Mouse (Mus musculus): ENCODE results near the gene Adam22. TPM values are rescaled to one million over a fixed set of nuclear protein-coding genes. Genes with fewer than 3 reads are reported as not detected.
A peak's percentile ranks its signal among the peaks of the same experiment; 100 is the strongest.
"Not testable (repeated sequence)": the region's sequence is repeated elsewhere in the genome, so short reads cannot be mapped to it uniquely, and the experiment has no call there.

The Adam22 gene
- polyA plus RNA-seq, 1 experiment from 2014 or later, result 7.7 TPM

DNA sequence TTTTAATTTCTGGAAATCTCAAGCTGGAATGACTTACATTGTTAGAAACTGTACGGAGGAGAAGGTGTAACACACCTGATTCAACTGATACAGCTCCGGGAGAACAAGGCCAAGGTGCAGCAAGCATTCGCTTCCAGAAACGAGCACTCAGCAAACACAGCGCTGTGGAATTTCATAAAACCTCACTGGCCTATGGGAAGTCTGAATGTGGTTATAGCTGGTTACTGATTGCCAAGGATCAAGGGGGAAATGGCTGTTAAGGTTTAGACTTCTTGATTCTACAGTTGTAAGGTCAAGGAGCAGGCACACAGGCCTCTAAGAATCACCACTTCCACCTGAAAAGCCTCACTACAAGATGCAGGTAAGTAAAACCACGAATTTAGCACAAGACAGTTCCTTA is 322.1 kb downstream of the Adam22 start, which contains the start of gene Sri:
Gene Sri, plus strand, starts transcription at position 224 of the 400 bp plus-strand sequence.
- ATAC-seq (replicated peaks; ENCODE audit: low FRiP score, low read depth) (peak; percentile 86), DNase-seq (ENCODE audit: low spot score) (peak; percentile 39)
- H3K4me2 ChIP-seq (ENCODE audit: low read length), result no peak within 1 kb of the TSS

DNA sequence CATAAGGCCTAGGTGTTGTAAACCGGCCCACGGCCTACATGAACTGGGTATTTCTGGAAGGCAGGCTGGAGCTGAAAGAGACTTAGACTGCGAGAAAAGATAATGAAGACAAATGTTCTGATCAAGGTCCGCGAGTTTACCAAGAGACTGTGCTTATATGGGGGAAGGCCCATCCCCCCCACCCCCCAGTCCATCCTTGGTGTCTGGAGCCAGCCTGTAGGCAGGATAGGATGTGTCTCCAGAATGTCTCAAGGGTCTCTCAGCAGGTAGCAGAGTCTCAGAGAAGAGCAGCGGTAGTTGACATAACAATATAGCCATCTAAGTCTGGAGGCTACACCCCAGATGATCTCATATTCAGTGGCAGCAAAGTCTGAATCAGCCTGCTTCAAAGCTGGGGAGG is 333.4 kb downstream of the Adam22 start:
- 81% methylated on average over 6 of the region's 6 CpGs for WGBS
- not testable (repeated sequence) for H3K4me2 ChIP-seq (ENCODE audit: low read length); H3K4me3 ChIP-seq (replicated peaks; ENCODE audit: low read depth, low read length); DNase-seq (ENCODE audit: low spot score); H3K4me1 ChIP-seq (replicated peaks; ENCODE audit: insufficient read depth, low read length); H3K27me3 ChIP-seq (ENCODE audit: insufficient read depth, low read length); H3K9me3 ChIP-seq (replicated peaks; ENCODE audit: low read length); ATAC-seq (replicated peaks; ENCODE audit: low FRiP score, low read depth); H3K27ac ChIP-seq; H3K9ac ChIP-seq (ENCODE audit: low read depth, low read length); H3K36me3 ChIP-seq (ENCODE audit: insufficient read depth, low read length)

More for the DNA sequence above, 322.1 kb downstream of the Adam22 start, which contains the start of gene Sri:
- Histone ChIP-seq H3K9me3 (replicated peaks; ENCODE audit: low read length) (no peaks in the 10 kb centered on the region), H3K27ac (peak within 1 kb of the TSS; percentile 15; the same call in 1 of the 2 replicates), H3K9ac (ENCODE audit: low read depth, low read length) (no peak within 1 kb of the TSS), H3K4me1 (replicated peaks; ENCODE audit: insufficient read depth, low read length) (no peaks in the 10 kb centered on the region), H3K4me3 (replicated peaks; ENCODE audit: low read depth, low read length) (no peak within 1 kb of the TSS), H3K36me3 (ENCODE audit: insufficient read depth, low read length) (no peaks in the 10 kb centered on the region), H3K27me3 (ENCODE audit: insufficient read depth, low read length) (no peaks in the 10 kb centered on the region)
- WGBS, result 55% methylated on average over 6 of the region's 6 CpGs
- no peak for TF ChIP-seq CTCF (IDR thresholded peaks at IDR 0.05; ENCODE audit: low read depth)

Small RNA genes within 50 kb of the gene (microRNA-seq; reads per million reads assigned to microRNA genes)
- gene Gm24196, result not detected

Other genes starting within 250 kb of the Adam22 start
- gene Dbf4, start 54.6 kb upstream of the Adam22 start, polyA plus RNA-seq (2015; fragmentation: Nextera tagmentation; extraction: Ambion mirVana), result 23.7 and 24.3 TPM in 2 replicates
- gene Slc25a40, start 54.7 kb upstream of the Adam22 start, polyA plus RNA-seq (2015; fragmentation: Nextera tagmentation; extraction: Ambion mirVana), result 10.3 and 11.2 TPM in 2 replicates